Mouse (Mus musculus) forelimb bud, embryonic 11.5 days (tissue): Measurements from ENCODE around the gene Id1.

ENCODE experiments used
- DNase-seq: peaks from one replicate; pipeline ENCODE4 v3.0.0-alpha.2; 2012; ENCODE audit warnings: low read depth, low spot score

The Id1 gene

DNA sequence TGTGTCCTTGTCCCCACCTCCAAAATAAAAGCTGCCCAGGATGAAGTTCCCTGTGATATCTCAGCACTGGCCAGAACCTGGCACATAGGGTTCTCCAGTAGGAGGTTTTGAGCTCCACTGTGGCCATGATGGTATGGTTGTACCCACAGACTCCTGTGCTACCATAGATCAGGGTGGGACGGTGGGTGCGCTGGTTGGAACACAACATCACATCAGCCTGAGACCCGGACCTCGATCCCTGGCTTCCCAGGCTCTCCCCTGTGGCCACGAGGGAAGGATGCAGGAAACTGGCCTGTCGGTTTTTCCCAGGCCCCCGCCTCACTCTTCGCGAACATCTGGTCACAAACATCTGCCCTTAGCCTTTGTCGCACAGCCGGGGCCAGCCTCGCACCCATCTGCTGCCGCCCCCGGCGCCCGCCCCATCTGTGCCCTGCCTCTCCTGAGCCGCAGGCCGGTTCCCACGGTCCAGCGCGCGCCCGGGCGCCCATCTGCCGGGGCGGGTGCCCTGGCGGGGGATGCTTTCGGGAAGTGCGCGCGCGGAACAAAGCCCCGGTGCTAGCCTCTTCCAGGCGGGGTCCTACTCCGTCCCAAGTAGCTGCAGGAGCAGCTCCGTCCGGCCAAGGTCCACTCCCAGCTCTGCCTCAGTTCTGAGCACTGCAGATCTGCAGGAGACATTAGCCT is 12.3 kb upstream of the Id1 start:
- DNase-seq: peak; percentile 48

DNA sequence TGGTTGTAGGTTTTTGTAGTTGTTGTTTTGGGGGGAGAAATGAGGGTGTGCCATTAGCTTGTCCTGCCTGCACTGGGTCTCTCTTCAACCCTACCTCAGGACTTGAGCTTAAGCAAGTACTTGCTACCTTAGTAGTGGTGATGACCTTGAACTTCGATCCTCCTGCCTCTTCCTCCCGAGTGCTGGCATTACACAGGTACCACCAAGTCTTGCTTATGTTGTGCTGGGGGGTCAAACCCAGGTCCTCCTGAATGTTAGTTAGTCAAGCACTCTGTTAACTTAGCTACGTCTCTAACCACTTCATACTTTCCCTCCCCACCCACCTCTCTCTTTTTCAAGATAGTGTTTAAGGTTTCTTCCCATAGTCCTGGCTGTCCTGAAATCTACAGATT is 11.7 kb upstream of the Id1 start:
- DNase-seq: no peak

GRCm38 (mm10) chr2:152725178-152725750 is 10.8 kb upstream of the Id1 start:
- no peak for DNase-seq

DNA sequence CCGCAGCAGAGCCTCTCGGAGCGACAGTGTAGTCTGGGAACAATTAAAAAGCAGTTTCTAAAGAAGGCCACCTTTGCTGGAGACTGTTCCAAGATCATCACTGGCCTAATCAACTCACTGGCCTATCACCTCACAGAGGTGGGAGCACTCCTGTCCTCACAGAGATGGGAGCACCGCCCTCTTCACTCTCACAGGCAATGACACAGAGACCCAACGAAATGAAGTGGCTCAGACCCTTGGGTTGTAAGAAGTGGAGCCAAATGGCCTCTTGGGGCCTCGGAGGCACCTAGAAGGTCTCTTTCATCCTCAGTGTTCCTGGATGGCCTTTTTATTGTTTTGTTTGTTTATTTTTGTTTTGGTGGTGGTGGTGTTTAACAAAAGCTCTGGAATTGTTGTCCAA is 9.8 kb upstream of the Id1 start:
- no peak for DNase-seq

- no peak for DNase-seq
Observed at GRCm38 (mm10) chr2:152726751-152727335, 9.2 kb upstream of the Id1 start.

DNA sequence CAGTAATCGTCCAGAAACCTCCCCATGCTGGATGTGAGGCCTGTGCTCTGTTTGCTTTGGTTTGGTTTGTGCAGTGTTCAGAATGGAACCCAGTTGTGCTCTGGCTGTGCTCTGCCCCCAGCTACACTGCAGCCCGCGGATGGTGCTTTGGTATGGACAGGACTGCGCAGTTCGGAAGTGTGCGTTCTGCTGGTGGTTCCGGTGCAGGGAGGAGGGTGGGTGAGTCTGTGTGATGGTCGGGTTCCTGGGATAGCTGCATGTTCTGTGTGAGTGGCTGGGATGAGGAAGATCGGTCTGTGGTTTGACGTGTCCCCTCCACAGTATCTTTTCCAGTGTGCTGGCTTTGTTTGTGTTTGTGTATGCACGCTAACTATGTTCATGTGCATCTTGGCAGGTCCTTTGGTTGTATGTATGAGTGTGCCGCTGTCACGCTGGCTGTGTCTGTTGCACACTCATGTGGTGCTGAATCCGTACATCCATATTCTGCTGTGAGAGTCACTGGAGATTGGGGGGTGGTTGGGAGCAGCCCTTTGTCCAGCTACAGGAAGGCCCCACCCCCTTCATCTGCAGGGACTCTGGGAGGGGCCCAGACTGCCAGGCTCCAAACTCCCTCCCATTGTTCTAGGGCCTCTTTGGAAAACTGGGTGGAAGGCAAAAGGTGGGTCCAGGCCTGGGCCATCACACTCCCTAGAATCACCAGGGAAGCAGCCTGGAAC is 8.1 kb upstream of the Id1 start:
- no peak for DNase-seq

- DNase-seq: no peak
Observed at GRCm38 (mm10) chr2:152728594-152728993, 7.5 kb upstream of the Id1 start.

- DNase-seq: peak; percentile 42
Observed at GRCm38 (mm10) chr2:152729013-152729635, 6.9 kb upstream of the Id1 start.

DNA sequence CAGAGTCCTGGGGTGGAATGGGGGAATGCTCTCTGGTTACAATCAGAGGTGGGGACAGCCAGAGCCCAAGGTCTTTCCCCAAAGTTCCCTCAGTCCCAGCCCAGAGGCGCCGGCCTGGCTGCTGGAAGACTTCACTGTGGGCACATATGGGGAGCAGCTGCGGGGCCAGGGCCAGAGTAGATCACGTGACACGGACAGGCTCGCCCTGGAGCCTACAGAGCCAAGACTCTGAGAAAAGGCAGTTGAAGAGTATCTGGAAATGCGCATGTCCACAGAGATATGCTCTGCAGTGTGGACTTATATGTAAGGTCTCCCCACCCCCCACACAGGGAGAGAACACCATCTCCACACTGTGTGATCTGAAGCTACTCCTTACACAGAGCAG is 6.4 kb upstream of the Id1 start:
- DNase-seq: peak; percentile 85

GRCm38 (mm10) chr2:152733201-152733600 is 2.9 kb upstream of the Id1 start:
- DNase-seq: no peak

GRCm38 (mm10) chr2:152734501-152734900 is 1.6 kb upstream of the Id1 start:
- no peak for DNase-seq

DNA sequence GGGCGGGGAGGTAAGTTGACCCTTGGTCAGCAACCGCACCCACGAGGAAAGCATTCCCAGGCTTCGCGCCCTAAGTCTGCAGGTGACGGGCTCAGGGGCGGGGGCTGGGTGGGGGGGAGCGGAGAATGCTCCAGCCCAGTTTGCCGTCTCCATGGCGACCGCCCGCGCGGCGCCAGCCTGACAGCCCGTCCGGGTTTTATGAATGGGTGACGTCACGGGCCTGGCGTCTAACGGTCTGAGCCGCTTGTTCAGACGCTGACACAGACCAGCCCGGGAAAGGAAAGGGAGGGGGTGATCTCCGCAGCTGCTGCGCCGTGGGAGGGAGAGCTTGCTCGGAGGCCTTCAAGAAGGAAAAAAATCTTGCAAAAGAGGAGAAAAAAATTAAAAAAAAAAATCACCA is 1.1 kb upstream of the Id1 start:
- peak; percentile 99 for DNase-seq

GRCm38 (mm10) chr2:152736748-152737147 is 697 bp downstream of the Id1 start:
- DNase-seq: no peak

DNA sequence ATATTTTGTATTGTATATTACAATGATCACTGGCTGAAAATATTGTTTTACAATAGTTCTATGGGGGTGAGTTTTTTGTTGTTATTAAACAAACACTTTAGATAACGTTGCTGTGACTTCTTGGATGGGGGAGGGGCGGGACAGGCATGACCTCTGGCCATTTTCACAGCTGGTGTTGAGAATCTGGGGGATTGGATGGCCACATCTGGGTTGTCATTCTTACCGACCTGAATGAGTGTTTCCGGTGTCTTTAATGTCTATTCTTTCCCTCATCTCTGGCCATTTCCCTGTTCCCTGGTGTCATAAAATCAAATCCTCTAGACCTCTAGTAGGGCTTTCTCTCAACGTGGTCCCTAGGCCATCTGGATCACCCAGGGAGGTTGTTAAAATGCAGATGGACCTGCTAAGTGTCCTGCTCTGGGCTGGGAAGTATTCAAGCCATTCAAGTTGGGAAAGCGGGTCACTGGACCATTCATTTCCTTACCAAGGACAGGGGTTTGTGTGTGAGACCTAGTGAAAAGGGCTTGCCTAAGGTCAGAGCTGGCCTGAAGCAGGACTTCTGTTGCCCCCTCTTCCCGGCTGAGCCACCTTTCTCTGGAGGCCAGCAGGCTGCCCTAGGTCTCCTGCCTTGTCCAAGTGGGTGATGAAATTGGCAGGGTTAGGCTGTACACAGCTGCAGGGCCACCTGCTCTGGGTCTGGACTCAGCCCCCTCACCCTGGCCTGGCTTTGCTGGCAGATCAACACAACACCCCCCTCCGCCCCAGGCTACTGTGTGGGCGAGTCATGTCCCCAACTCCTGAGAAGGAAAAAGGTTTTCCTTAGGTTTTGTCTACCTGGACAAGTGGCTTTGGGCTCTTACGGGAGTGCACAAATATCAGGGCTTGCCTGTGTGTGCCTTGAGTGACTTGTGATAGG is 1.5 kb downstream of the Id1 start:
- peak; percentile 53 for DNase-seq

DNA sequence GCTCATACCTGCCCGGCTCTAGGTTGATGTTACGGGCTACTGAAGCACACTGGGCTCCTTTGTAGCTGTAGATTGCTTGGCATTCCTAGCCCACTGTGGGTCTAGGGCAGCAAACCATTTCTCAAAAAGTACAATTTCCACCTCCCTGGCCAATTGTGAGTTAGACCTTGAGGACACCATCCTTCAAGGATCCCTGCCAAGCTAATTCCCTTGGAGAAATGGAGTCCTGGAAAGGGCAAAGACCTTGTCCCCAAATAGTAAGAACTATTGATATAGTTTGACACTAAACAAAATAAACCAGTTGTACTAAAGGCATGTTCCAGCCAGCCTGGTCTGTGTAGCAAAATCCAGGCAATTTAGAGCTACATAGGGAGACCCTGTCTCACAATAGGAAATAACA is 2.3 kb downstream of the Id1 start:
- no peak for DNase-seq

- peak; percentile 95 for DNase-seq
Observed at GRCm38 (mm10) chr2:152739031-152739841, 3.2 kb downstream of the Id1 start.

GRCm38 (mm10) chr2:152739842-152740260 is 3.8 kb downstream of the Id1 start:
- DNase-seq: peak; percentile 58

DNA sequence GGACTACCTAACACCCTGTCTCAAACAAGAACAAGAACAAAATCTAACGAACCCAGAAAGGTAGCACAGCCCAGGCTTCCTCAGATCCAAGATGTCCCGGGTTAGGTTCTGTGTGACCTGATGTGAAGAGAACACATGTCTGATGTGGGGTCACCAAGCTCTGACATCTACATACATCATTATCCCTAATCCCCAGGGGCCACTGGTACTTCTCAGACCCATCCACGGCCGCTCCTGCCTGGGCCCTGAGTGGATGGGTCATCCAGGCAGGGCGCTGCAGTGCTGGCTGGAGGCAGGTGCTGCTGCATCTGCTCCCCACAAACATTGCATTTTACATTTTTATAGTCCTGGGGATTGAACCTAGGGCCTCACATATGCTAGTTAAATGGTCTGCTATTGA is 4.4 kb downstream of the Id1 start:
- no peak for DNase-seq

- peak; percentile 61 for DNase-seq
Observed at GRCm38 (mm10) chr2:152741153-152742041, 5.3 kb downstream of the Id1 start.
